Mouse (Mus musculus) embryonic facial prominence, embryonic 12.5 days (tissue): Measurements from ENCODE around the gene Ubqln5. TPM values are rescaled to one million over a fixed set of nuclear protein-coding genes. Genes with fewer than 3 reads are reported as not detected.

Source experiments
- polyA plus RNA-seq: library from polyadenylated mRNA; unstranded; fragments of >200 nt; fragmentation: Nextera tagmentation; extraction: Ambion mirVana; gene quantifications from 2 replicates; pipeline ENCODE4 v1.2.1, GENCODE M21; 2016

The Ubqln5 gene
- polyA plus RNA-seq, 1 experiment from 2014 or later, result not detected

Other genes with a start within 250 kb of the Ubqln5 start
- gene Olfr66, start 243.6 kb downstream of the Ubqln5 start, polyA plus RNA-seq, result not detected in 2 replicates
- not detected in 2 replicates for gene Olfr64, start 235.3 kb downstream of the Ubqln5 start, polyA plus RNA-seq
- not detected in 2 replicates for gene Olfr65, start 226.3 kb downstream of the Ubqln5 start, polyA plus RNA-seq
- not detected in 2 replicates for gene Olfr631, start 201.0 kb downstream of the Ubqln5 start, polyA plus RNA-seq
- gene Olfr632, start 195.5 kb downstream of the Ubqln5 start, polyA plus RNA-seq, result 0.06 TPM in 1 of 2 replicates, not detected in the other
- gene Olfr633, start 185.4 kb downstream of the Ubqln5 start, polyA plus RNA-seq, result not detected in 2 replicates
- not detected in 2 replicates for gene Olfr635, start 158.7 kb downstream of the Ubqln5 start, polyA plus RNA-seq
- gene Olfr638, start 131.1 kb downstream of the Ubqln5 start, polyA plus RNA-seq, result not detected in 2 replicates
- 0.04 TPM in 1 of 2 replicates, not detected in the other for gene Olfr639, start 112.5 kb downstream of the Ubqln5 start, polyA plus RNA-seq
- not detected in 2 replicates for gene Olfr640, start 104.3 kb downstream of the Ubqln5 start, polyA plus RNA-seq
- not detected in 2 replicates for gene Olfr641, start 94.4 kb downstream of the Ubqln5 start, polyA plus RNA-seq
- not detected in 2 replicates for gene Olfr642, start 77.2 kb downstream of the Ubqln5 start, polyA plus RNA-seq
- gene 4930516K23Rik, start 68.4 kb downstream of the Ubqln5 start, polyA plus RNA-seq, result not detected in 2 replicates
- gene Olfr644, start 58.0 kb downstream of the Ubqln5 start, polyA plus RNA-seq, result not detected in 2 replicates
- not detected in 2 replicates for gene Olfr645, start 44.4 kb downstream of the Ubqln5 start, polyA plus RNA-seq
- not detected in 2 replicates for gene Olfr646, start 25.0 kb downstream of the Ubqln5 start, polyA plus RNA-seq
- gene Olfr643, start 7.6 kb upstream of the Ubqln5 start, polyA plus RNA-seq, result not detected in 2 replicates
- gene Ubqln3, start 13.5 kb upstream of the Ubqln5 start, polyA plus RNA-seq, result not detected in 2 replicates
- gene Ubqlnl, start 20.7 kb upstream of the Ubqln5 start, polyA plus RNA-seq, result not detected in 2 replicates
- gene Olfm5, start 35.0 kb upstream of the Ubqln5 start, polyA plus RNA-seq, result 0.33 and 0.45 TPM in 2 replicates
- 0.24 and 0.37 TPM in 2 replicates for gene Olfr648, start 53.6 kb upstream of the Ubqln5 start, polyA plus RNA-seq
- not detected in 2 replicates for gene Olfr649, start 66.2 kb upstream of the Ubqln5 start, polyA plus RNA-seq
- 1.9 and 2.2 TPM in 2 replicates for gene Trim6, start 89.0 kb upstream of the Ubqln5 start, polyA plus RNA-seq
- gene Trim34a, start 114.6 kb upstream of the Ubqln5 start, polyA plus RNA-seq, result 1.6 and 2.0 TPM in 2 replicates
- 0.13 and 0.15 TPM in 2 replicates for gene Trim5, start 158.3 kb upstream of the Ubqln5 start, polyA plus RNA-seq
- gene Trim12a, start 185.6 kb upstream of the Ubqln5 start, polyA plus RNA-seq, result 5.3 and 5.8 TPM in 2 replicates
- gene Trim34b, start 199.6 kb upstream of the Ubqln5 start, polyA plus RNA-seq, result 0.22 TPM in 1 of 2 replicates, not detected in the other
- 2.0 and 2.3 TPM in 2 replicates for gene Trim12c, start 223.5 kb upstream of the Ubqln5 start, polyA plus RNA-seq
- not detected in 2 replicates for gene Trim30b, start 240.1 kb upstream of the Ubqln5 start, polyA plus RNA-seq